Mouse (Mus musculus) bone marrow, adult 2 months (tissue): Measurements from ENCODE around the gene Dpy19l3. TPM values are rescaled to one million over a fixed set of nuclear protein-coding genes. Genes with fewer than 3 reads are reported as not detected.
A peak's percentile ranks its signal among the peaks of the same experiment; 100 is the strongest.

Experiments
- H3K27ac ChIP-seq: fragments of 200-500 bp; 2 replicates; pipeline ENCODE4 v1.5.1; 2012; ENCODE audit warnings: low read depth, mild to moderate bottlenecking, control low read depth, inconsistent platforms, low read length; ENCODE audit not compliant: control insufficient read depth, poor library complexity, insufficient read depth
- H3K4me1 ChIP-seq: fragments of 200-500 bp; 2 replicates; pipeline ENCODE4 v1.6.1; 2011; ENCODE audit warnings: low read length; ENCODE audit not compliant: control insufficient read depth, insufficient read depth
- H3K4me3 ChIP-seq: fragments of 200-500 bp; replicated peaks from 2 replicates; pipeline ENCODE3; 2011; ENCODE audit warnings: mild to moderate bottlenecking, low read depth, low read length, control low read depth; ENCODE audit not compliant: control insufficient read depth
- CTCF ChIP-seq: fragments of 200-500 bp; IDR thresholded peaks from 2 replicates; pipeline ENCODE4 v1.5.1; 2011; ENCODE audit warnings: low read length, control low read depth; ENCODE audit not compliant: control insufficient read depth, insufficient read depth
- POLR2A ChIP-seq: fragments of 200-500 bp; IDR thresholded peaks from 2 replicates; pipeline ENCODE4 v1.6.1; 2011; ENCODE audit warnings: low read depth, mild to moderate bottlenecking, control low read depth, low read length, borderline replicate concordance; ENCODE audit not compliant: control insufficient read depth
- WGBS: fragments of 180-500 bp; shearing (Covaris S2); methylation state at CpG from one replicate; pipeline ENCODE4 v1.1.7; 2018; 5-methylcytosine and 5-hydroxymethylcytosine counted together
- polyA plus RNA-seq: library from polyadenylated mRNA; stranded (reverse); fragments of >200 nt; gene quantifications from 2 replicates; pipeline ENCODE4 v1.2.4, GENCODE M21; 2011; ENCODE audit warnings: low replicate concordance; ENCODE audit not compliant: missing spikeins, insufficient read depth, insufficient read length

Gene Dpy19l3
- polyA plus RNA-seq, 1 experiment: 3.1 TPM

- Histone ChIP-seq H3K4me1 (no peaks in the 10 kb centered on the region), H3K4me3 (no peak overlapping the region), H3K27ac (no peak overlapping the region)
- 84% methylated on average over 2 of the region's 2 CpGs for WGBS
- TF ChIP-seq CTCF (peak; percentile 22; the same call in 1 of the 2 replicates), POLR2A (no peak)
Observed at GRCm38 (mm10) chr7:35723035-35723434, 31.2 kb downstream of the Dpy19l3 start.

DNA sequence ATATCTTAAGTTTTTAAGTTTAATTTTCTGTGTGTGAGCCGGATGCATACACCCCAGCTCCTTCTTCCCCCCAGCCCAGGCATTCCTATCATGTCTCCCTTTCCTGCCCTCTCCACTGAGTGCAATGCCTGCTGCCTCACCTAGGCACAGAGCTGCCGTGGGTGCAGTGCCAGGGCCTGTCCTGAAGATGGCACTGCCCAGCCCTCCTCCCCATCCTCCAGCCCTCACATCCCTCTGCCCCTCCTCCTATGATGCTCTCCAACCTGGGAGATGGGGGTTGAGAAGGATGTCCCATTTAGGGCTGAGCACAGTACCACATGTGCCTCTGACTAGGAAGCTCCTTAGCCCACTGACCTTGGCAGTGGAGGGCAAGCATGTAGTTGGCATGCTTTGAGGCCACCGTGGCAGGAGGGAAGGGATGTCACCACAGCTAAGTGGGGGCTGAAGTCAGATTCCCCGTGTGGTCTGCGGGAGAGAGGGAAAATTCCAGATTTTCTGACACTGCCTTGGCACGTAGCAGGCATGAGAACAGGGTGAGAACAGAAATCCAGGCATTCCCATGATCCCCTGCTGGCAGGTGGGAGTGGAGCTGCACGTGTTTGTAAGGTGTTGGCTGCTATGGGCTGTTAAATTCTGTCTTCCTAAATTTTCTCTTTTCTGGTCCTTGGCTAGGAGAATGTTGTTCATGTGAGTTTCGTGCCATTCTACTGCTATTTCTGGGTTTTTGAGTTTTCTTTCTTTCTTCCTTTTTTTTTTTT, 35.7 kb downstream of the Dpy19l3 start:
- no peak overlapping the region for H3K4me3 ChIP-seq
- no peaks in the 10 kb centered on the region for H3K4me1 ChIP-seq
- 80% methylated on average over 8 of the region's 8 CpGs for WGBS
- TF ChIP-seq CTCF: peak; percentile 47
- no peak for TF ChIP-seq POLR2A
- no peak overlapping the region for H3K27ac ChIP-seq

DNA sequence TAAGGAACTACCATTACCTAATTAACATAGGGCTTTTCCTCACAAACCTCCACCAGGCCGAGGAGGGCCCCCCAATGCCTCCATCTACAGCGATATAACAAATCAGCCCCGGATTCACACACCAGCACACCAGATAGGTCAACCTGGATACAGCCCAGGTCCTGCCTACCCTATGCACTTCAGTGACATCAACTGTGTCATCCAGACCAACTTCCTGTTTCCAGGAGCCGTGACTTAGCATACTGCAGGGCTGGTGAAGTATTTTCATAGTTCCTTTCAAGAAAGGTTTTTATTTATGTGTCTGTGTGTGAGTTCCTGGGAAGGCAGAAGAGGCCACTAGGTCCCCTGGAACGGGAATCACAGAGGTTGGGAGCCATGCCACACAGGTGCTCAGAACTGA, 43.9 kb downstream of the Dpy19l3 start:
- Histone ChIP-seq H3K4me1 (no peaks in the 10 kb centered on the region), H3K27ac (peak overlapping the region; percentile 26; the same call in 1 of the 2 replicates), H3K4me3 (no peak overlapping the region)
- 51% methylated on average over 5 of the region's 5 CpGs for WGBS
- no peak for TF ChIP-seq POLR2A
- no peak for TF ChIP-seq CTCF

- Histone ChIP-seq H3K27ac (no peak overlapping the region), H3K4me3 (no peak overlapping the region), H3K4me1 (no peaks in the 10 kb centered on the region)
- WGBS: 93% methylated on average over 16 of the region's 16 CpGs
- TF ChIP-seq CTCF: no peak
- TF ChIP-seq POLR2A: no peak
Observed at GRCm38 (mm10) chr7:35708101-35708500, 46.2 kb downstream of the Dpy19l3 start.

DNA sequence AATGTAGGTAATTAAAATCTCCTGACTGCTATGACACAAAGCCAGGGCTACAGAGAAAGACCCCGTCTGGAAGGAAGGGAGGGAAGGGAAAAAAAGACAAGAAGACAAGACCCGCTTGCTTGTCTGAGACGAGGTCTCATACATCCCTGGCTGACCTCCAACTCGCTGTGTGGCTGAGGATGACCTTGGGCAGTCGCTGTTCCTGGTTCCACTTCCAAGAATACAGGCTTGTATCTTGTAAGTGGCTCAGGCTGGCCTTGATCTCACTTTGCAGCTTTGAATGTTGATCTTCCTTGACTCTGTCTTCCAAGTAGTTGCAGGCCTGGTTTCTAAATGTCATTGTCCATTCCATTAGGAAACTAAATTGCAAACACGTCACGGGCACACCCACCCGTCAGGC, 55.2 kb downstream of the Dpy19l3 start:
- WGBS: 84% methylated on average over 8 of the region's 8 CpGs
- H3K27ac ChIP-seq: no peak overlapping the region
- no peak for TF ChIP-seq CTCF
- no peak for TF ChIP-seq POLR2A
- no peak overlapping the region for H3K4me3 ChIP-seq
- H3K4me1 ChIP-seq: no peaks in the 10 kb centered on the region

DNA sequence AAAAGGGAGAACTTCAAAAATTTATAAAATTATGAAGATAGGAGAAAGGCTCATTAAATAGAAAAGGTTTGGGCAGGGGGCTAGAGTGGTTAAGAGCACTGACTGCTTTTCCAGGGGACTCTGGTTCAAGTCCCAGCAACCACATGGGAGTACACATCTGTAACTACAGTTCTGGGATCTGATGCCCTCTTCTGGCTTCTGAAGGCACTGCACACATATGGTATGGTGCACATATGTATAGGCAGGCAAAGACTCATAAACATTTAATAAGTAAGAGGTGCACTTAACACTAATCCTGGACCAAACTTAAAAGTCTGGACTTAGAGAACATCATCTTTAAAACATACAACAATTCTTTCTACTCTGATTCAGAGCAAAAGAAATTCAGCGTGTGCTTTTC, 56.2 kb downstream of the Dpy19l3 start:
- 95% methylated on average over 1 of the region's 1 CpGs for WGBS
- H3K27ac ChIP-seq: no peak overlapping the region
- no peak overlapping the region for H3K4me3 ChIP-seq
- H3K4me1 ChIP-seq: no peaks in the 10 kb centered on the region
- no peak for TF ChIP-seq CTCF
- no peak for TF ChIP-seq POLR2A

GRCm38 (mm10) chr7:35692641-35693040, 61.6 kb downstream of the Dpy19l3 start:
- no peak overlapping the region for H3K4me3 ChIP-seq
- TF ChIP-seq CTCF: no peak
- TF ChIP-seq POLR2A: no peak
- H3K27ac ChIP-seq: no peak overlapping the region
- H3K4me1 ChIP-seq: no peaks in the 10 kb centered on the region
- WGBS: 85% methylated on average over 12 of the region's 12 CpGs

GRCm38 (mm10) chr7:35692117-35692516, 62.1 kb downstream of the Dpy19l3 start:
- Histone ChIP-seq H3K4me3 (no peak overlapping the region), H3K4me1 (no peaks in the 10 kb centered on the region), H3K27ac (no peak overlapping the region)
- 81% methylated on average over 14 of the region's 14 CpGs for WGBS
- no peak for TF ChIP-seq POLR2A
- no peak for TF ChIP-seq CTCF

- no peak for TF ChIP-seq POLR2A
- TF ChIP-seq CTCF: no peak
- WGBS: 82% methylated on average over 11 of the region's 11 CpGs
Observed at GRCm38 (mm10) chr7:35688781-35689349, 65.4 kb downstream of the Dpy19l3 start.

More at GRCm38 (mm10) chr7:35688781-35689349, 65.4 kb downstream of the Dpy19l3 start:
- Histone ChIP-seq H3K4me1 (no peaks in the 10 kb centered on the region; the same call in 1 of the 2 replicates), H3K4me3 (no peak overlapping the region), H3K27ac (no peak overlapping the region)
